Mouse (Mus musculus): ENCODE results near the gene Clec4g. TPM values are rescaled to one million over a fixed set of nuclear protein-coding genes. Genes with fewer than 3 reads are reported as not detected.

Gene Clec4g
- polyA plus RNA-seq, 1 experiment from 2014 or later, result 0.35 TPM

DNA sequence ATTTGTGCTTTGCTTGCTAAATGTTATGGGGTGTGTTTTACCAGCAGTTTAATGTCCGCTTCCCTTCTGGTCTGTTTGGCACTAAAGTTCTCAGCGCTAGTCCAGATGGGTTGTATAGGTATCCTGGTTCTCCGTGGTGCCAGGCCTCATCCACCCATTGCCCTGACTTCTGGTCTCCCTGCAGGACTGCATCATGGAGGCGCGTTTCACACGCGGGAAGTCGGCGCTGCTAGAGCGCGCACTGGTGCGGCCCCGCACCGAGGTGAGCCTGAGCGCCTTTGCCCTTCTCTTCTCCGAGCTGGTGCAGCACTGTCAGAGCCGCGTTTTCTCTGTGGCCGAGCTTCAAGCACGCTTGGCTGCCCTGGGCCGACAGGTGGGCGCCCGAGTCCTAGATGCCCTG lies 41.6 kb downstream of the Clec4g start:
- ATAC-seq (ENCODE audit: insufficient read depth, low FRiP score, low read depth), result no peak
- 95% methylated on average over 23 of the region's 23 CpGs for WGBS

GRCm38 (mm10) chr8:3676993-3677579 lies 43.4 kb downstream of the Clec4g start:
- 0 out of 2 replicates have a peak, but pooled peaks have one; percentile 4 for ATAC-seq (ENCODE audit: insufficient read depth, low FRiP score, low read depth)
- 5% methylated on average over 15 of the region's 15 CpGs for WGBS
- H3K9me3 ChIP-seq, result no peaks in the 10 kb centered on the region

More for the DNA sequence above, 41.6 kb downstream of the Clec4g start:
- H3K4me2 ChIP-seq, result no peak overlapping the region
- no peak overlapping the region for H3K27ac ChIP-seq
- no peak overlapping the region for H3K4me3 ChIP-seq (replicated peaks)
- H3K36me3 ChIP-seq, result peaks cover 25% of the 10 kb centered on the region
- no peak overlapping the region for H3K9ac ChIP-seq
- H3K4me1 ChIP-seq, result peaks cover 11% of the 10 kb centered on the region; the same call in 1 of the 2 replicates
- H3K27me3 ChIP-seq (replicated peaks), result no peaks in the 10 kb centered on the region
- no peaks in the 10 kb centered on the region for H3K9me3 ChIP-seq

DNA sequence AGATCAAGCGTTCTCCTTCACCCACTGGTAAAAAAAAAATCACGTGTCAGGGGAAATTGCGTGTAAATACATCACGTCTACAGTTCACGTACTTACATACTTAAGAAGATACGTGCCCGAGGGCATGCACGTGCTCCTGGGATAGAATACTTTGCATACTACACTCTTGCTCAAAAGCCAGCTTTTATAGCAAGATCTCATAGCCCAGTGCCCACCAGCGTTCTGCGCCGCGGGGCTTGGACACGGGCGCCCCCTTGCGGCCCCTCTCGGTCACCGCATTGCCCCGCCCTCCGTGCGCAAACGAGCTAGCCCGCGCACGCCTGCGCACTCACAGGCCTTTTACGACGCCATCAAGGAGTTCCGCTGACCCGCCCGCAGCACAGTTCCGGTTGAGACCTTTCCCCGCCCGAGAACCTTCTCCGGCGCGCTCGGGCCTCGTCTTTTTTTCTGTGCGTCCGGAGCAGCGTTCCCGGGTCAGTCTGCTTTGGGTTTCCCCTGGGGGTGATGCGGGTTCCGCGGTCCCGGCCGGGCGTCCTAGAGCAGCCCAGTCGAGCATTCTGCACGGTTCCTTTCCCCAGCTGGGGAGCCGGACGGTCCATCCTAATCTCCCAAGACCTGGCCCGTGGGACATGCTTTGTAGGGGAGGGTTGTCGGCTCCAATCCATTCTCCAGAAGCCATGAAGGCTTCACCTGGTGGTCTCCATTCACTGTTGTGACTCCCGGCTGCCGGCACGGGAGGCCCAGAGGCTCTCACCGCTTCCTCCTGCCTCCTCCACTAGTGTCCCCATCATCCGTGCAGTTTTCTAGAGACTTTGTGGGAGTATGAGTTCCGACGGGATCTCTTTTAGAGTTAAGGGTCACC lies 44.1 kb downstream of the Clec4g start, which contains the start of gene Trappc5:
Gene Trappc5, plus strand, starts transcription at position 169 of the 862 bp plus-strand sequence.
- ATAC-seq (ENCODE audit: insufficient read depth, low FRiP score, low read depth), result peak; percentile 87
- no peaks in the 10 kb centered on the region for H3K27me3 ChIP-seq (replicated peaks)
- peaks cover 11% of the 10 kb centered on the region; the same call in 1 of the 2 replicates for H3K4me1 ChIP-seq
- under 1% methylated on average over 61 of the region's 61 CpGs for WGBS
- peak within 1 kb of the TSS; percentile 63 for H3K4me2 ChIP-seq
- peaks cover 25% of the 10 kb centered on the region for H3K36me3 ChIP-seq
- peak within 1 kb of the TSS; percentile 96 for H3K27ac ChIP-seq
- H3K9ac ChIP-seq, result peak within 1 kb of the TSS; percentile 86
- no peaks in the 10 kb centered on the region for H3K9me3 ChIP-seq
- H3K4me3 ChIP-seq (replicated peaks), result peak within 1 kb of the TSS; percentile 93

More at GRCm38 (mm10) chr8:3676993-3677579, 43.4 kb downstream of the Clec4g start:
- Histone ChIP-seq H3K4me2 (peak overlapping the region; percentile 63), H3K9ac (peak overlapping the region; percentile 86), H3K4me3 (replicated peaks) (peak overlapping the region; percentile 93), H3K27ac (peak overlapping the region; percentile 96), H3K4me1 (peaks cover 11% of the 10 kb centered on the region; the same call in 1 of the 2 replicates), H3K36me3 (peaks cover 25% of the 10 kb centered on the region), H3K27me3 (replicated peaks) (no peaks in the 10 kb centered on the region)

GRCm38 (mm10) chr8:3674671-3675070 lies 45.8 kb downstream of the Clec4g start:
- WGBS, result 47% methylated on average over 3 of the region's 3 CpGs
- peaks cover 11% of the 10 kb centered on the region; the same call in 1 of the 2 replicates for H3K4me1 ChIP-seq

DNA sequence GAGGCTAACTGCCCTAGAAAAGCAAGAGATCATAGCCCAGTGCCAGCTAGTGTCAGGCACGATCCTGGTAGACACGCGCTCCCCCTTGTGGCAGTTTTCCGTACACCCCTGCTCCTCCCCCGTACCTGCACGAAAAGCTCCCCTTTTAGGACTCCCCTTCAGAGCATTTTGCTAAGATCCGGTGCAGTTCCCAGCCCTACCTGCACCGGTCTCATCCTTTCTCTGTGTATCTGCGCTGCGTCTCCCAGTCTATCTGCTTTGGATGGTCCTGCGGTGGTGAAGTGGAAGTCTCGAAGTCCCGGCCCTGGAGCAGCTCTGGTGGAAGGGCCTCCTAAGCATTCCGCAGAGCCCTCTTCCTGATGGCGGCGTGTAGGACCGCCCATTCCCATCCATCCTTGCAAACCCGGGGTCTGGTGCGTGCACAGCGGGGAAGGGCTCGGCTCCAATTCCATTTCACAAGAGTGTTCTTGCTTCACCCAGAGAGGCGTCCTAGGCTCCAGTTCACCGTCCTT lies 48.4 kb downstream of the Clec4g start, which contains the start of gene Fcor:
Gene Fcor, minus strand, starts transcription at position 383 of the 512 bp plus-strand sequence.
- Histone ChIP-seq H3K27ac (peak within 1 kb of the TSS; percentile 59; the same call in 1 of the 2 replicates), H3K27me3 (replicated peaks) (no peaks in the 10 kb centered on the region), H3K9me3 (no peaks in the 10 kb centered on the region), H3K4me3 (replicated peaks) (peak within 1 kb of the TSS; percentile 63), H3K9ac (peak within 1 kb of the TSS; percentile 40; the same call in 1 of the 2 replicates), H3K36me3 (no peaks in the 10 kb centered on the region), H3K4me2 (peak within 1 kb of the TSS; percentile 91), H3K4me1 (no peaks in the 10 kb centered on the region)
- under 1% methylated on average over 23 of the region's 23 CpGs for WGBS
- ATAC-seq (ENCODE audit: insufficient read depth, low FRiP score, low read depth), result peak; percentile 77

More at GRCm38 (mm10) chr8:3674671-3675070, 45.8 kb downstream of the Clec4g start:
- no peak overlapping the region for H3K9ac ChIP-seq
- H3K4me3 ChIP-seq (replicated peaks), result no peak overlapping the region
- no peak overlapping the region for H3K4me2 ChIP-seq
- ATAC-seq (ENCODE audit: insufficient read depth, low FRiP score, low read depth), result no peak
- no peaks in the 10 kb centered on the region for H3K27me3 ChIP-seq (replicated peaks)
- H3K27ac ChIP-seq, result no peak overlapping the region
- H3K9me3 ChIP-seq, result no peaks in the 10 kb centered on the region
- H3K36me3 ChIP-seq, result peaks cover 11% of the 10 kb centered on the region

- Histone ChIP-seq H3K27ac (no peak overlapping the region), H3K9ac (no peak overlapping the region), H3K4me2 (no peak overlapping the region), H3K27me3 (replicated peaks) (no peaks in the 10 kb centered on the region), H3K4me3 (replicated peaks) (no peak overlapping the region), H3K4me1 (no peaks in the 10 kb centered on the region), H3K9me3 (no peaks in the 10 kb centered on the region), H3K36me3 (no peaks in the 10 kb centered on the region)
- 77% methylated on average over 2 of the region's 2 CpGs for WGBS
- no peak for ATAC-seq (ENCODE audit: insufficient read depth, low FRiP score, low read depth)
These were observed 50.1 kb downstream of the Clec4g start for GRCm38 (mm10) chr8:3670388-3670787.

DNA sequence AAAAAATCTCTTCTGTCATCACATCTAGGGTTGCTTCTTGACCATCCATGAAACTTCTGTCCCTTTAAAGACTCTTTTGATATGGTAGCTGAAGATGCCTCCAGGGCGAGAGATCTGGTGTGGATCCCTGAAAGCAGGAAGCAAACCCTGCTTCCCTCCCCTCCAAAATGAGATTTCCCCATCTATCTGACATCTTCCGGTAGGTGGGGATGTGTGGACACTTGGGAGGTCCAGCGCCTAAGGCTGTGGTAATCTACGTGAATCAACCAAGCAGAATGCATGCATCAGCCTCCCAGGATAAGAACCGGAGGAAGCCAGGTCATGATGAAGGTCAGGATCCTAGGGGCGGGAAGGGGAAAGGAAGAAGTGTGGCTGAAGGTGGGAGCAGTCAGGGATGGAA lies 54.9 kb downstream of the Clec4g start, which contains the start of gene Mcemp1:
Gene Mcemp1, plus strand, starts transcription at position 248 of the 400 bp plus-strand sequence.
- H3K9me3 ChIP-seq, result no peaks in the 10 kb centered on the region
- H3K27me3 ChIP-seq (replicated peaks), result no peaks in the 10 kb centered on the region
- no peak within 1 kb of the TSS for H3K4me3 ChIP-seq (replicated peaks)
- H3K27ac ChIP-seq, result no peak within 1 kb of the TSS; the same call in 1 of the 2 replicates
- no peaks in the 10 kb centered on the region for H3K36me3 ChIP-seq
- no peak within 1 kb of the TSS for H3K4me2 ChIP-seq
- ATAC-seq (ENCODE audit: insufficient read depth, low FRiP score, low read depth), result no peak
- no peak within 1 kb of the TSS for H3K9ac ChIP-seq
- no peaks in the 10 kb centered on the region for H3K4me1 ChIP-seq
- WGBS, result 69% methylated on average over 6 of the region's 6 CpGs

GRCm38 (mm10) chr8:3664405-3664804 lies 56.0 kb downstream of the Clec4g start:
- H3K4me3 ChIP-seq (replicated peaks), result no peak overlapping the region
- no peaks in the 10 kb centered on the region for H3K4me1 ChIP-seq
- H3K27me3 ChIP-seq (replicated peaks), result no peaks in the 10 kb centered on the region
- no peak overlapping the region for H3K4me2 ChIP-seq
- no peak overlapping the region for H3K27ac ChIP-seq
- no peaks in the 10 kb centered on the region for H3K36me3 ChIP-seq
- no peak overlapping the region for H3K9ac ChIP-seq
- 56% methylated on average over 5 of the region's 5 CpGs for WGBS
- ATAC-seq (ENCODE audit: insufficient read depth, low FRiP score, low read depth), result no peak
- H3K9me3 ChIP-seq, result no peaks in the 10 kb centered on the region

DNA sequence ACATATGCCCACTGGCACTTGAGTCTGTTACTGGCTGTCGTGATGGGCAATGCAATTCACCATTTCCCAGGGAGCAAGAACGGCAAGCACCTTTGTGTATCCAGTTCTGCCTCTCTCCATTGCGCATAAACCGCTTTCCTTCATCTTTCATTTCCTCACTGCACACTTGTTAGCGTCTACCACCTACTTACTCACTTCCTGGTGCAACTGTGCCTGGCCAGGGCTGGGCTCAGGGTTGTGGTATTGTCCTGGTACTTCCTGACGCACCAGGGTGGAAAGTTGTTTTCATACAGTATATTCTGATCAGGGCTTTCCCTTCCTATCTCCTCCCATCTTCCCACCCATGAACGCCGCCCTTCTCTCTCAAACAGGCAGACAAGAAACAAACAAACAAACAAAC lies 59.6 kb downstream of the Clec4g start:
- Histone ChIP-seq H3K27me3 (replicated peaks) (no peaks in the 10 kb centered on the region), H3K27ac (no peak overlapping the region), H3K4me2 (no peak overlapping the region), H3K4me3 (replicated peaks) (no peak overlapping the region), H3K9ac (no peak overlapping the region), H3K9me3 (no peaks in the 10 kb centered on the region), H3K36me3 (no peaks in the 10 kb centered on the region), H3K4me1 (no peaks in the 10 kb centered on the region)
- no peak; the same call in 1 of the 2 replicates for ATAC-seq (ENCODE audit: insufficient read depth, low FRiP score, low read depth)
- WGBS, result 73% methylated on average over 8 of the region's 8 CpGs

All from stomach, embryonic 15.5 days (tissue).